Mouse (Mus musculus): ENCODE data around the gene Ankrd11.

DNA sequence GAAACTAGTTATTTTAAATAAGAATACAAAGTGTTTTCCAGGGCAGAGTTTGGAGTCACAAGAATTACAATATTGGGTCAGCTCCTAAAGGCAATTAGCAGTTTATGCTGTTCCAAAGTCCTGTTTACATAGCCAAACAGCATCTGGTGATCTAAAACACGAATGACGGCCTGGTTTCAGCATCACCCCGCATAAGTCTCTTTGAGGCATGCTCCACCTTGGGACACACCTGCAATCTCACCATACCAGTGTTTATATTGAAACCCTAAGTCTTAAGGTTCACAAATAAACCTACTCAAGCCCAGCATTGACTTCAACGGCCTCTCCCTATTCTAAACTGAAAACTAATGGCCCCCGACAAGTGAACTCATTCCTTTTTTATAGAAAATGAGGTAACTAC, 81.8 kb downstream of the Ankrd11 start:
- no peak for TF ChIP-seq CTCF (IDR thresholded peaks at IDR 0.05; ENCODE audit: low read depth)
- TF ChIP-seq EP300 (IDR thresholded peaks at IDR 0.05; ENCODE audit: low read depth), result no peak

Data from heart, postnatal 0 days (tissue).